10 mouse cellular contexts compared by ENCODE assay signal in genomic region chr15:99974476-99975220, GRCm38 (mm10). TPM values are rescaled to one million over a fixed set of nuclear protein-coding genes. Genes with fewer than 3 reads are reported as not detected.
DNase-seq lines count a peak whose midpoint lies in the region; ATAC-seq and TF ChIP-seq lines count a peak whose summit lies in the region.
"Had no signal": no experiment of that assay in that cellular context is flagged by ENCODE, and none has a peak within 500 bp of the region (broad histone marks: within the 10 kb centered on the region; RNA-seq: fewer than 3 reads in every experiment).

No protein-coding gene starts in this region.

- no peaks in the 10 kb centered on the region for H3K27me3 ChIP-seq in erythroblast, embryonic 14.5 days (ENCODE audit: control insufficient read depth)
- H3K27me3 ChIP-seq in kidney, embryonic 15.5 days = no peaks in the 10 kb centered on the region
- no peaks in the 10 kb centered on the region for H3K27me3 ChIP-seq in hindbrain, embryonic 14.5 days (ENCODE audit: control insufficient read depth, insufficient read depth, low read length)
- H3K27me3 ChIP-seq in lung, postnatal 0 days (replicated peaks; ENCODE audit: insufficient read depth, low read length) = no peaks in the 10 kb centered on the region

- H3K4me1 ChIP-seq in erythroblast, embryonic 14.5 days (ENCODE audit: control insufficient read depth) = peaks cover 19% of the 10 kb centered on the region
- peaks cover 12% of the 10 kb centered on the region for H3K4me1 ChIP-seq in kidney, embryonic 15.5 days
- peaks cover 14% of the 10 kb centered on the region for H3K4me1 ChIP-seq in hindbrain, embryonic 14.5 days (replicated peaks; ENCODE audit: control insufficient read depth, insufficient read depth, low read length)
- H3K4me1 ChIP-seq in lung, postnatal 0 days (ENCODE audit: insufficient read depth, low read depth, low read length) = no peaks in the 10 kb centered on the region

- no peak for TF ChIP-seq EP300 in lung, postnatal 0 days (IDR thresholded peaks at IDR 0.05)

- no peak overlapping the region for H3K9ac ChIP-seq in kidney, embryonic 15.5 days
- no peak overlapping the region for H3K9ac ChIP-seq in hindbrain, embryonic 14.5 days
- no peak overlapping the region for H3K9ac ChIP-seq in lung, postnatal 0 days (replicated peaks; ENCODE audit: low read depth)

- peak overlapping the region; percentile 71 for H3K4me2 ChIP-seq in kidney, embryonic 15.5 days
- peak overlapping the region; percentile 94; the same call in 1 of the 2 replicates for H3K4me2 ChIP-seq in hindbrain, embryonic 14.5 days (replicated peaks)
- no peak overlapping the region for H3K4me2 ChIP-seq in lung, postnatal 0 days (replicated peaks; ENCODE audit: low read depth, low read length)

- no peak overlapping the region for H3K27ac ChIP-seq in kidney, embryonic 15.5 days
- no peak overlapping the region for H3K27ac ChIP-seq in hindbrain, embryonic 14.5 days
- H3K27ac ChIP-seq in macrophage = no peak overlapping the region
- no peak overlapping the region for H3K27ac ChIP-seq in lung, postnatal 0 days (ENCODE audit: low read length)

- no peak for DNase-seq in kidney, postnatal 10 days
- DNase-seq in hindbrain, embryonic 14.5 days (ENCODE audit: low spot score) = no peak
- DNase-seq in urinary bladder, postnatal 36 days (ENCODE audit: low spot score in 2 of 2) = no peak
- DNase-seq in lung, postnatal 0 days (ENCODE audit: low spot score) = no peak
- DNase-seq: right cerebral cortex, postnatal 4 days had no signal

- no peak for TF ChIP-seq CTCF in lung, postnatal 0 days (IDR thresholded peaks at IDR 0.05)

- H3K79me2 ChIP-seq in macrophage (ENCODE audit: inconsistent target) = peaks cover 65% of the 10 kb centered on the region

- WGBS in kidney, embryonic 15.5 days = 73% methylated on average over 2 of the region's 2 CpGs
- 76% methylated on average over 2 of the region's 2 CpGs for WGBS in hindbrain, embryonic 14.5 days
- WGBS in macrophage (ENCODE audit: missing documents) = 36% methylated on average over 2 of the region's 2 CpGs
- 60% methylated on average over 2 of the region's 2 CpGs for WGBS in lung, postnatal 0 days

- no peak for ATAC-seq in erythroblast, adult 5-6 weeks (replicated peaks; ENCODE audit: low FRiP score, poor library complexity, severe bottlenecking)
- no peak for ATAC-seq in kidney, embryonic 15.5 days (replicated peaks; ENCODE audit: low FRiP score)
- ATAC-seq in hindbrain, embryonic 14.5 days (ENCODE audit: low FRiP score) = no peak
- no peak for ATAC-seq in lung, postnatal 0 days

- peak overlapping the region; percentile 97 for H3K4me3 ChIP-seq in erythroblast, embryonic 14.5 days (replicated peaks)
- no peak overlapping the region; the same call in 1 of the 2 replicates for H3K4me3 ChIP-seq in kidney, embryonic 15.5 days (replicated peaks)
- no peak overlapping the region for H3K4me3 ChIP-seq in hindbrain, embryonic 14.5 days (replicated peaks; ENCODE audit: low read length)
- peak overlapping the region; percentile 82; the same call in 1 of the 2 replicates for H3K4me3 ChIP-seq in macrophage (ENCODE audit: inconsistent target)
- no peak overlapping the region for H3K4me3 ChIP-seq in lung, postnatal 0 days (ENCODE audit: low read depth, low read length)

- no peaks in the 10 kb centered on the region for H3K36me3 ChIP-seq in erythroblast, embryonic 14.5 days (ENCODE audit: control insufficient read depth)
- no peaks in the 10 kb centered on the region for H3K36me3 ChIP-seq in kidney, embryonic 15.5 days
- no peaks in the 10 kb centered on the region for H3K36me3 ChIP-seq in hindbrain, embryonic 14.5 days (replicated peaks; ENCODE audit: control insufficient read depth, insufficient read depth)
- no peaks in the 10 kb centered on the region for H3K36me3 ChIP-seq in macrophage (ENCODE audit: inconsistent target)
- H3K36me3 ChIP-seq in lung, postnatal 0 days (ENCODE audit: insufficient read depth, low read length) = no peaks in the 10 kb centered on the region

- H3K9me3 ChIP-seq in erythroblast, embryonic 14.5 days (ENCODE audit: control insufficient read depth, low read length) = no peaks in the 10 kb centered on the region
- no peaks in the 10 kb centered on the region for H3K9me3 ChIP-seq in kidney, embryonic 15.5 days (replicated peaks)
- H3K9me3 ChIP-seq in hindbrain, embryonic 14.5 days (ENCODE audit: control insufficient read depth, low read length) = no peaks in the 10 kb centered on the region
- no peaks in the 10 kb centered on the region for H3K9me3 ChIP-seq in lung, postnatal 0 days (ENCODE audit: low read length)

RNA-seq across cellular contexts. Expression of gene Larp4, which starts 4.8 kb away (rescaled TPM):
- polyA plus RNA-seq in erythroblast, embryonic 14.5 days (2012) = 0.04 and 0.12 TPM in 2 replicates
- total RNA-seq in erythroblast, adult 5-6 weeks (2015; ENCODE audit: low replicate concordance) = 21.3 and 34.0 TPM in 2 replicates
- 15.3 and 17.3 TPM in 2 replicates for total RNA-seq in erythroblast, adult 5-6 weeks (2017; ENCODE audit: low replicate concordance)
- polyA plus RNA-seq in kidney, embryonic 15.5 days (2015; fragmentation: Nextera tagmentation; extraction: Ambion mirVana) = 38.6 and 39.4 TPM in 2 replicates
- polyA plus RNA-seq in hindbrain, embryonic 14.5 days (2014; fragmentation: Nextera tagmentation; extraction: Ambion mirVana) = 25.9 and 30.0 TPM in 2 replicates
- 100 to 1,000 TPM in 1 of 26 experiments, 10 to 100 TPM in 25; 37.1 to 113 (median 64.2) TPM for total RNA-seq in macrophage (2018; cell fraction: chromatin; rRNA removed)
- total RNA-seq in macrophage (2018; cell fraction: cytosol; rRNA removed) = 10 to 100 TPM; 38.3 to 67.2 (median 50.8) TPM
- total RNA-seq in macrophage (2018; cell fraction: nucleus; rRNA removed) = 100 to 1,000 TPM in 2 of 26 experiments, 10 to 100 TPM in 24; 34.5 to 117 (median 49.8) TPM
- polyA plus RNA-seq in macrophage (2018) = 26.4 to 45.5 TPM (median 32.7 TPM) in 3 replicates
- 20.4 and 22.8 TPM in 2 replicates for polyA plus RNA-seq in lung, postnatal 0 days (2015; fragmentation: Nextera tagmentation; extraction: Ambion mirVana)

RNA-seq across cellular contexts. Expression of gene Fam186a, which starts 7.8 kb away (rescaled TPM):
- polyA plus RNA-seq in erythroblast, embryonic 14.5 days (2012) = not detected in 2 replicates
- total RNA-seq in erythroblast, adult 5-6 weeks (2015; ENCODE audit: low replicate concordance) = not detected in 2 replicates
- not detected in 2 replicates for total RNA-seq in erythroblast, adult 5-6 weeks (2017; ENCODE audit: low replicate concordance)
- polyA plus RNA-seq in kidney, embryonic 15.5 days (2015; fragmentation: Nextera tagmentation; extraction: Ambion mirVana) = not detected in 2 replicates
- 0.11 TPM in 1 of 2 replicates, not detected in the other for polyA plus RNA-seq in hindbrain, embryonic 14.5 days (2014; fragmentation: Nextera tagmentation; extraction: Ambion mirVana)
- total RNA-seq in macrophage (2018; cell fraction: chromatin; rRNA removed) = under 1 TPM in 3 of 26 experiments, not detected in 23; 0.05 to 0.12 (median 0.08) TPM
- not detected for total RNA-seq in macrophage (2018; cell fraction: cytosol; rRNA removed)
- under 1 TPM in 1 of 26 experiments, not detected in 25; 0.06 TPM for total RNA-seq in macrophage (2018; cell fraction: nucleus; rRNA removed)
- polyA plus RNA-seq in macrophage (2018) = not detected in 3 replicates
- 0.01 and 0.04 TPM in 2 replicates for polyA plus RNA-seq in lung, postnatal 0 days (2015; fragmentation: Nextera tagmentation; extraction: Ambion mirVana)
- polyA plus RNA-seq: embryonic facial prominence, embryonic 11.5 days had no signal

Comparison
In these comparisons a context has a peak if more than half of its experiments do, and no peak if none do; other contexts are left out.
1. H3K4me3 ChIP-seq: peak in erythroblast, embryonic 14.5 days (single experiment) and macrophage (single experiment); none in kidney, embryonic 15.5 days (single experiment), hindbrain, embryonic 14.5 days (single experiment) and lung, postnatal 0 days (single experiment).
2. RNA of gene Larp4, which starts 4.8 kb away (polyA plus RNA-seq): 38.6 to 39.4 TPM in kidney, embryonic 15.5 days, 26.4 to 45.5 TPM in macrophage, 25.9 to 30.0 TPM in hindbrain, embryonic 14.5 days and 20.4 to 22.8 TPM in lung, postnatal 0 days; 0.04 to 0.12 TPM in erythroblast, embryonic 14.5 days; every median in the first group is over 10 times any median in the second.